Mouse (Mus musculus): ENCODE data around the gene Park7. TPM values are rescaled to one million over a fixed set of nuclear protein-coding genes. Genes with fewer than 3 reads are reported as not detected.

Gene Park7
- polyA plus RNA-seq, 1 experiment from 2014 or later, result 398 TPM

DNA sequence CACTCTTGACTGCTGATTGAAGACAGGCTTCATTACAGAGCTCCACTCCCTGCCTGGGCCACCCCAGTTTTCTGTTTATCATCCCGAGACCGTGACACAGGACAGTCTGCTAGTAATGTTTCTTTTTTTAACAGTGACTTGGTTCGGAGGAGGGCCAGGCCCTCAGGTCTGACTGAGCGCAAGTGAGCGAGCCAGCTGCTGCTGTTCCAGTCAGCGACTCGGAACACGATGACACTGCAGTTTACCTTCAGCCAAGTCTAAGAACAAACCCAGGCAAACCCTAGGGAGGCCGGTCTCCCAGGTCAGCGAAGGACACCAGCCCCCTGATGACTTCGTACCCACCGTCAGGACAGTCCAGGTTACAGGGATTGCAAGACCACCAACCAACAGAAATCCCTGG lies 12.2 kb downstream of the Park7 start:
- H3K4me3 ChIP-seq (ENCODE audit: low read length), result no peak overlapping the region
- H3K9ac ChIP-seq (ENCODE audit: low read depth, low read length), result no peak overlapping the region
- H3K36me3 ChIP-seq (ENCODE audit: control insufficient read depth, insufficient read depth, low read length), result peaks cover 66% of the 10 kb centered on the region
- H3K9me3 ChIP-seq (ENCODE audit: control insufficient read depth, low read length), result no peaks in the 10 kb centered on the region
- WGBS, result 65% methylated on average over 12 of the region's 12 CpGs
- no peak overlapping the region for H3K4me2 ChIP-seq (replicated peaks; ENCODE audit: low read depth, low read length)
- H3K4me1 ChIP-seq (ENCODE audit: control insufficient read depth, insufficient read depth, low read length), result no peaks in the 10 kb centered on the region
- peak; percentile 55 for ATAC-seq (ENCODE audit: low FRiP score, low TSS enrichment)
- no peak overlapping the region for H3K27ac ChIP-seq (ENCODE audit: low read depth, low read length)
- no peaks in the 10 kb centered on the region for H3K27me3 ChIP-seq (ENCODE audit: control insufficient read depth, insufficient read depth, low read length)

DNA sequence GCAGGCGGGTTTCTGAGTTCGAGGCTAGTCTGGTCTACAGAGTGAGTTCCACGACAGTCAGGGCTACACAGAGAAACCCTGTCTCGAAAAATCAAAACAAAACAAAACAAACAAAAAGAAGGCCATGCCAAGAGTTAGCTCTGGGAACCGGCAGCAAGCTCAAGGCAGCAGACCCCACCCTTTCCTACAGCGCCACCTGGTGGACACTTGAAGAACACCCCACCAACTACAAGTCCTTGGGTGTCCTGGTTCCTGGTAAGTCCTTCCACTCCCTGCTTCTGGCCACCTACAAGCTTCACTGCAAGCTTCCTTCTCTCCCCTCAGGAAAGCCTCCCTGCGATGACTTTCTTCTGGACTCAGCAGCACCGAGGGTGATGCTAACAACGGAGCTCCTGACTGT lies 12.6 kb downstream of the Park7 start:
- Histone ChIP-seq H3K4me3 (ENCODE audit: low read length) (no peak overlapping the region), H3K27ac (ENCODE audit: low read depth, low read length) (no peak overlapping the region), H3K4me1 (ENCODE audit: control insufficient read depth, insufficient read depth, low read length) (no peaks in the 10 kb centered on the region), H3K27me3 (ENCODE audit: control insufficient read depth, insufficient read depth, low read length) (no peaks in the 10 kb centered on the region), H3K36me3 (ENCODE audit: control insufficient read depth, insufficient read depth, low read length) (peaks cover 68% of the 10 kb centered on the region), H3K9ac (ENCODE audit: low read depth, low read length) (no peak overlapping the region), H3K4me2 (replicated peaks; ENCODE audit: low read depth, low read length) (no peak overlapping the region), H3K9me3 (ENCODE audit: control insufficient read depth, low read length) (no peaks in the 10 kb centered on the region)
- no peak for ATAC-seq (ENCODE audit: low FRiP score, low TSS enrichment)
- WGBS, result 56% methylated on average over 9 of the region's 9 CpGs

DNA sequence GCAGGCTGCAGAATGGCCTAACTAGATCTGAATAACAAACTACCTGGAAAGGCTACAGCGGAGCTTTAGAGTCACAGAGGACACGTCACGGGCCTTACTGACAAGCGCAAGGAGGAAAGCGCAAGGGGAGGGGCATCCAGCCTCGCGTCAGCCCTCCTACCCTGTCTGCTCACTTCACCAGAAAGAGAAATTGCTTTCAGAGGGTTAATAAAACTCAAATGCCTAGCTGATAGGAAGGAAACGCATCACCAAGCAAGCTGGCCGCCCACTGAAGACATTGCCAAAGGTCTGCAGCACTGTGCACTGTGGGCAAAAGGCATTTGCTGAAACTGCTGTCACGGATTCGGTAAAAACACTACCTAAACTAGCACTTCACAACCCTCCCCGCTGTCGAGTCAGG lies 13.8 kb downstream of the Park7 start:
- H3K27me3 ChIP-seq (ENCODE audit: control insufficient read depth, insufficient read depth, low read length), result no peaks in the 10 kb centered on the region
- no peaks in the 10 kb centered on the region for H3K9me3 ChIP-seq (ENCODE audit: control insufficient read depth, low read length)
- peaks cover 71% of the 10 kb centered on the region for H3K36me3 ChIP-seq (ENCODE audit: control insufficient read depth, insufficient read depth, low read length)
- H3K4me1 ChIP-seq (ENCODE audit: control insufficient read depth, insufficient read depth, low read length), result 0 out of 2 replicates have a peak, but pooled peaks cover 3% of the 10 kb centered on the region
- WGBS, result 94% methylated on average over 13 of the region's 13 CpGs
- H3K4me2 ChIP-seq (replicated peaks; ENCODE audit: low read depth, low read length), result no peak overlapping the region
- H3K9ac ChIP-seq (ENCODE audit: low read depth, low read length), result no peak overlapping the region
- no peak overlapping the region for H3K27ac ChIP-seq (ENCODE audit: low read depth, low read length)
- no peak for ATAC-seq (ENCODE audit: low FRiP score, low TSS enrichment)
- H3K4me3 ChIP-seq (ENCODE audit: low read length), result no peak overlapping the region

DNA sequence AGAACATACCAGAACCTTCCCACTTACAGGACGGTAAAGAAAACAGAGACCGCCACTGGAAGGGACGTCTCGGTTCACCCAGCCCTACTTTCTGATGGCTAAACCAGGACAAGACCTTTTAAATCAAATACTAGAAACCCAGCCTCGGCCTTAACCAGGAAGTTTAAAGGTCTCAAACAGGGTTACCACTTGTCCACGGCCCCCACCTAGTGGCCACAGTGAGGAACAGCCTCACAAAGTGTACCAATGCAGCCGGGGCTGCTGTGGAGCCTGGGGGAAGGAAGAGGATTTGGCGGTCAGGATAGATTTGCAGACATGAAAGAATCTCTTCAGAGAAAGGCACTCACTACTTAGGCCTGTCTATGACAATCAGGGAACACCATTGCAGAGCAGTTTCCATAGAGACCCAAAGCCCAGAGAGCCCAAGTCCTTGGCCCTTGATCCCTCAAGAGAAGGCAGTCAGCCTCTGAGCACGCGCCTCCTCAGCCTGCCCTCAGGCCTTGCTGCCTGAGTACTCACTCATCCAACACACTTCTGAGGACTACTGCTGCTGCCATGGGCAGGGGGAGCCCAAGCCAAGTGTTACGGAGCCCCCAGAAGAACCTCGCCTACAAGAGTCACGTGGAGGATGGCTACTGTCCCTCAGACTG lies 15.4 kb downstream of the Park7 start:
- H3K9ac ChIP-seq (ENCODE audit: low read depth, low read length), result no peak overlapping the region
- 0 out of 2 replicates have a peak, but pooled peaks have one; percentile 4 for ATAC-seq (ENCODE audit: low FRiP score, low TSS enrichment)
- H3K27me3 ChIP-seq (ENCODE audit: control insufficient read depth, insufficient read depth, low read length), result no peaks in the 10 kb centered on the region
- 0 out of 2 replicates have a peak, but pooled peaks cover 9% of the 10 kb centered on the region for H3K4me1 ChIP-seq (ENCODE audit: control insufficient read depth, insufficient read depth, low read length)
- H3K9me3 ChIP-seq (ENCODE audit: control insufficient read depth, low read length), result no peaks in the 10 kb centered on the region
- H3K27ac ChIP-seq (ENCODE audit: low read depth, low read length), result no peak overlapping the region
- H3K36me3 ChIP-seq (ENCODE audit: control insufficient read depth, insufficient read depth, low read length), result peaks cover 60% of the 10 kb centered on the region
- WGBS, result 45% methylated on average over 13 of the region's 13 CpGs
- H3K4me3 ChIP-seq (ENCODE audit: low read length), result no peak overlapping the region
- H3K4me2 ChIP-seq (replicated peaks; ENCODE audit: low read depth, low read length), result no peak overlapping the region

DNA sequence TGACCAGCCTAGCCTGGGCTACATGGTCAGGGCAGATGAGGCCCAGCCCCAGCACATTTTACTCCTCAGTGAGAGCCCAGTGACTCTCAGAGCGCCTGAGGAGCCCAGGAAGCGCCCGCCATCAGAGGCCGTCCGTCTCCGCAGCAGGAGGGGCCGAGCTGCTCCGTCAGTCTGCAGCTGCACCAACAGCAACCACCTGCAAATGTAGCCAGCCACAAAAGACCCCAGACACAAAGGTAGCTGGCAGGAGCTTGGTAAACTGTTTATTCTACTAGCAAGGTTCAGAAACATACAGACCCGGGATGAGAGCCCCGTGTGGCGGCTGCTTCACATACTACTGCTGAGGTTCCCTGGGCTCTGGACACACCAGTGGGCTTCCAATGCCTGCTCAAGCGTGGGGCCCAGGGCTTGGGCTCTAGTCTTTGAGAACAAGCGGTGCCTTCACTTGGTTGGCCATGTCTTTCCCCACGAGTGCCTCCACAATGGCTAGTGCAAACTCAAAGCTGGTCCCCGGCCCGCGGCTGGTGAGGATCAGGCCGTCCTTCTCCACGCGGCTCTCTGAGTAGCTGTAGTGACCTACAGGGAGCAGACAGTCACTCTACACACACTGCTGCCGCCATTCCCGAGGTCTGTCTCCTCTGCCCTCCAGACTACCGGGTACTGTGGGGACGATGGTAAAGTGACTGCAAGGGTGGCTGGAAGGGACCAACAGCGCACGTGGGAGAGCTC lies 17.2 kb downstream of the Park7 start:
- 94% methylated on average over 26 of the region's 26 CpGs for WGBS
- no peak for ATAC-seq (ENCODE audit: low FRiP score, low TSS enrichment)
- Histone ChIP-seq H3K4me3 (ENCODE audit: low read length) (no peak overlapping the region), H3K9ac (ENCODE audit: low read depth, low read length) (no peak overlapping the region), H3K9me3 (ENCODE audit: control insufficient read depth, low read length) (no peaks in the 10 kb centered on the region), H3K27ac (ENCODE audit: low read depth, low read length) (no peak overlapping the region), H3K27me3 (ENCODE audit: control insufficient read depth, insufficient read depth, low read length) (no peaks in the 10 kb centered on the region), H3K4me1 (ENCODE audit: control insufficient read depth, insufficient read depth, low read length) (0 out of 2 replicates have a peak, but pooled peaks cover 9% of the 10 kb centered on the region), H3K36me3 (ENCODE audit: control insufficient read depth, insufficient read depth, low read length) (peaks cover 50% of the 10 kb centered on the region), H3K4me2 (replicated peaks; ENCODE audit: low read depth, low read length) (no peak overlapping the region)

DNA sequence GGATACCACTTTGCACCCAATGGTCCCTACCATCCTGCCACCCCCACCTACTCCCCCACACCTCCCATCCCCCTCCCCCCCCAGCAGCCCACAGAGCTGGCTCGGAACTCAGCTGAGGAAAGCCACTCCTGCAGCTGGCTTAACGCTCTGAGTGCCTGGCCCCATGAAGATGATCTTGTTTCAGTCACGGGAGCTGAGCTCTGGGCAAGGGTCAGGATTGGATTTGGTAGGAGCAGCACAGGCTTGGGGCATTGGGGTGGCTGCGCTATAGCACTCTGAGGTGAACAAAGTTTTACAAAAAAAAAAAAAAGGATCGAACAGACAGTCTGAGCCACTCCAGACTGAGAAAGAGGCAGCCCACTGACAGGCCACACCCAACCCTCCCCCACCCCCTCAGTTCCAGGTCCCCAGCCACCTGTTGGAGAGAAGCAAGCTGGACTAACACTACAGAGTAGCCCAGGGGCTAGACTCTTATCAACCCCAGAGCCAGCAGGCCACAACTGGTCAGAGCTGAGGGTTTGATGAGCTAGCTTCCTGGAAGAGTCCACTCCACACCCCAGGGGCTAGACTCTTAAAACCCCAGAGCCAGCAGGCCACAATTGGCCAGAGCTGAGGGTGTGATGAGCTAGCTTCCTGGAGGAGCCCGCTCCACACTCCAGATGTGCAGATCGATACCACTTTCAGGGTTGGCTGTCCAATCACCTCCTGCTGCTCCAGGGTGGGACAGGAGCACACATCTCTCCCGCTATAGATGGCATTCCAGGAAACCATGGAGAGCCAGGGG lies 19.3 kb downstream of the Park7 start:
- Histone ChIP-seq H3K27me3 (ENCODE audit: control insufficient read depth, insufficient read depth, low read length) (no peaks in the 10 kb centered on the region), H3K4me3 (ENCODE audit: low read length) (no peak overlapping the region), H3K4me1 (ENCODE audit: control insufficient read depth, insufficient read depth, low read length) (peaks cover 19% of the 10 kb centered on the region; the same call in 1 of the 2 replicates), H3K9ac (ENCODE audit: low read depth, low read length) (no peak overlapping the region), H3K4me2 (replicated peaks; ENCODE audit: low read depth, low read length) (no peak overlapping the region), H3K36me3 (ENCODE audit: control insufficient read depth, insufficient read depth, low read length) (peaks cover 36% of the 10 kb centered on the region), H3K27ac (ENCODE audit: low read depth, low read length) (no peak overlapping the region), H3K9me3 (ENCODE audit: control insufficient read depth, low read length) (no peaks in the 10 kb centered on the region)
- 0 out of 2 replicates have a peak, but pooled peaks have one; percentile 17 for ATAC-seq (ENCODE audit: low FRiP score, low TSS enrichment)
- 55% methylated on average over 8 of the region's 8 CpGs for WGBS

DNA sequence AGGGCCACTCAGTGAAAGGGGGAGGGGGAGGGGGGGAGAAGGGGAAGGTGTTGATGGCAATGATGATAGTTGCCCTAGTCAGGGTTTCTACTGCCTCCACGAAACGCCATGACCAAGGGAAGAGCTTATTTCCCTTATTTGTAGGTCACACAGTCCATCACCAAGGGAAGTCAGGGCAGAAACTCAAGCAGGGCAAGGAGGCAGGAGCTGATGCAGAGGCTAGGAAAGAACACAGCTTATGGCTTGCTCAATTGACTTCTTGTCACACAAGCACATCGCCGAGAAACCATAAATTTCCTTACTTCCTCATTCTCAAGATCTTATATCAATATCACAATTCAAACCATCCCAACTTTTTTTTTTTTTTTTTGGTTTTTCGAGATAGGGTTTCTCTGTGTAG lies 22.9 kb downstream of the Park7 start:
- H3K9ac ChIP-seq (ENCODE audit: low read depth, low read length), result no peak overlapping the region
- no peak overlapping the region for H3K4me3 ChIP-seq (ENCODE audit: low read length)
- H3K4me2 ChIP-seq (replicated peaks; ENCODE audit: low read depth, low read length), result no peak overlapping the region
- no peaks in the 10 kb centered on the region for H3K9me3 ChIP-seq (ENCODE audit: control insufficient read depth, low read length)
- peaks cover 26% of the 10 kb centered on the region; the same call in 1 of the 2 replicates for H3K4me1 ChIP-seq (ENCODE audit: control insufficient read depth, insufficient read depth, low read length)
- H3K27ac ChIP-seq (ENCODE audit: low read depth, low read length), result no peak overlapping the region
- 0 out of 2 replicates have a peak, but pooled peaks cover 5% of the 10 kb centered on the region for H3K36me3 ChIP-seq (ENCODE audit: control insufficient read depth, insufficient read depth, low read length)
- H3K27me3 ChIP-seq (ENCODE audit: control insufficient read depth, insufficient read depth, low read length), result no peaks in the 10 kb centered on the region
- 61% methylated on average over 5 of the region's 5 CpGs for WGBS
- no peak for ATAC-seq (ENCODE audit: low FRiP score, low TSS enrichment)

DNA sequence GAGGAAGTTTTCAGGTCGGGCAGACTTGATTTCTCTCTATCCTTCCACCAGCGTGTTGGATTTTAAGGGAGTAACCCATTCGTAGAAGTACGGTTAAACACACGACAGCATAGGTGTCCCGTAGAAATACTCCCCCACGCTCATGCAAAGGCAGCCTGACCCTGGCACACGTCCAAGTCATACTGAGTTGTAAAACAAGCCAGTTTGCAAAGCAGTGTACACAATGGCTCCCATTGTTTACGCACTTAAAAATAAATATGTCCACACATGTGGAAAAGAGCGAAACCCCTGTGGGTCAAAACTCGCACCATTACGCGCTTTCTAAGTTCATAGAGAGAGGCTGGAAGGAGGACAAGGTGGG lies 24.3 kb downstream of the Park7 start:
- Histone ChIP-seq H3K9ac (ENCODE audit: low read depth, low read length) (no peak overlapping the region), H3K4me3 (ENCODE audit: low read length) (no peak overlapping the region), H3K9me3 (ENCODE audit: control insufficient read depth, low read length) (no peaks in the 10 kb centered on the region), H3K4me2 (replicated peaks; ENCODE audit: low read depth, low read length) (peak overlapping the region; percentile 6; the same call in 1 of the 2 replicates), H3K27me3 (ENCODE audit: control insufficient read depth, insufficient read depth, low read length) (no peaks in the 10 kb centered on the region), H3K36me3 (ENCODE audit: control insufficient read depth, insufficient read depth, low read length) (no peaks in the 10 kb centered on the region), H3K4me1 (ENCODE audit: control insufficient read depth, insufficient read depth, low read length) (peaks cover 23% of the 10 kb centered on the region; the same call in 1 of the 2 replicates), H3K27ac (ENCODE audit: low read depth, low read length) (peak overlapping the region; percentile 69; the same call in 1 of the 2 replicates)
- WGBS, result 32% methylated on average over 13 of the region's 13 CpGs
- no peak for ATAC-seq (ENCODE audit: low FRiP score, low TSS enrichment)
